14 mouse cellular contexts compared by ENCODE assay signal in genomic region chr1:190163471-190163870, GRCm38 (mm10).
"Had no signal": no experiment of that assay in that cellular context is flagged by ENCODE, and none has a peak within 500 bp of the region (broad histone marks: within the 10 kb centered on the region; RNA-seq: fewer than 3 reads in every experiment).

No protein-coding gene starts in this region.

- H3K4me2 ChIP-seq: limb, embryonic 12.5 days; liver, embryonic 15.5 days; midbrain, embryonic 13.5 days had no signal

- H3K9me3 ChIP-seq: limb, embryonic 12.5 days; liver, embryonic 15.5 days; midbrain, embryonic 13.5 days had no signal

- DNase-seq: kidney, postnatal 10 days; kidney, postnatal 4 days; liver; lung, adult 2 months; lung, postnatal 36 days; right cerebral cortex, postnatal 4 days; spleen, adult 18-20 months; thymus, adult 18-20 months; thymus, postnatal 14 days had no signal

- H3K36me3 ChIP-seq: limb, embryonic 12.5 days had no signal

- H3K27ac ChIP-seq: left cerebral cortex, adult 2 months; limb, embryonic 12.5 days; liver, embryonic 15.5 days; midbrain, embryonic 13.5 days had no signal

- H3K4me3 ChIP-seq: left cerebral cortex, adult 2 months; limb, embryonic 12.5 days; liver, embryonic 15.5 days; midbrain, embryonic 13.5 days had no signal

- H3K4me1 ChIP-seq: liver, embryonic 15.5 days had no signal

- ATAC-seq: lung, postnatal 0 days; midbrain, embryonic 13.5 days had no signal

- H3K9ac ChIP-seq: limb, embryonic 12.5 days; liver, embryonic 15.5 days; midbrain, embryonic 13.5 days had no signal
